19 mouse cellular contexts compared by ENCODE assay signal in the genomic region with DNA sequence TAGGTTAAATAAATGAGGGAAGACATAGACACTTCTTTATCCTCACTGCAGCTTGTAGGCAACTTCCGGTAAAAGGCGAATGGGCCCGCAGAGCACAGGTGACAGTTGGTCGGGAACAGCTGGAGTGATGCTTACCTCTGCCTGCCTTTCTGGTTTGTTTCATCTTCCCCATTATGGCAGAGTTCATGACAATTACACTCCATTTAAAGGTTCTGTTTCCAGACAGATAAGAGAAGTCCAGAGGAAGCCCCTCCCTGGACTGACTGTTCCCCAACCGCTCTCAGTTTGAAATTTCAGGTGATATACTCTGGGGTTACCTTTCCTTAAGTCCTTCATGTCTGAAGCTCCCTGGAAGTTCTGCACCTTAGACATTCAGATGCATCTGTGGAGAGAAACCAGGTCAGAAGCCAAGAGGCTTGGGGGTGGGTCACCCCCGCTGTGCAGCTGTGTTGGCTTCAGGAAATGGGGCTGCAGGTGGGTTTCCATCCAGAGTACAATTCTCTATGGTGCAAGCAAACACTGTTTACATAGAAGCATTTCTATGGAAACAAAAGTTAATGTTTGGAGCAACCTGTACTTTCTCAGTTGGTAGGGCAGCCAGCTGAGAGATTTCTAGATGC. TPM values are rescaled to one million over a fixed set of nuclear protein-coding genes. Genes with fewer than 3 reads are reported as not detected.
DNase-seq lines count a peak whose midpoint lies in the region; ATAC-seq and TF ChIP-seq lines count a peak whose summit lies in the region.
"Had no signal": no experiment of that assay in that cellular context is flagged by ENCODE, and none has a peak within 500 bp of the region (broad histone marks: within the 10 kb centered on the region; RNA-seq: fewer than 3 reads in every experiment).

No protein-coding gene starts in this region.

- H3K27ac ChIP-seq in forebrain, embryonic 11.5 days (ENCODE audit: low read depth, low read length), result no peak overlapping the region
- H3K27ac ChIP-seq in forebrain, postnatal 0 days (ENCODE audit: low read depth, low read length), result no peak overlapping the region
- H3K27ac ChIP-seq: embryonic facial prominence, embryonic 10.5 days; hindbrain, embryonic 15.5 days had no signal

- intact Hi-C loops in gastrocnemius, postnatal 36 days (cut with DNase I), result no loop called here

- peak; percentile 13 for DNase-seq in forebrain, embryonic 11.5 days (ENCODE audit: low spot score)
- DNase-seq in forebrain, postnatal 0 days, result no peak
- DNase-seq in R1 (ENCODE audit: low read depth, low spot score), result peak; percentile 27
- DNase-seq in thymus, postnatal 10 days (ENCODE audit: low spot score in 2 of 2), result peak; percentile 56 to 70
- DNase-seq in thymus, postnatal 4 days, result peak; percentile 62
- no peak for DNase-seq in gastrocnemius, postnatal 36 days
- DNase-seq in embryo, embryonic 11 days, result no peak
- DNase-seq: adrenal gland, postnatal 10 days; B cell, adult 2 months; cerebellum, adult 11 months; cerebellum, adult 8-10 months; cerebellum, postnatal 25 days; heart, postnatal 36 days had no signal

- H3K27me3 ChIP-seq in forebrain, embryonic 11.5 days (ENCODE audit: control insufficient read depth, insufficient read depth, low read length), result no peaks in the 10 kb centered on the region
- no peaks in the 10 kb centered on the region for H3K27me3 ChIP-seq in forebrain, postnatal 0 days (ENCODE audit: insufficient read depth, low read length)
- H3K27me3 ChIP-seq: hindbrain, embryonic 15.5 days had no signal

- H3K4me3 ChIP-seq in forebrain, embryonic 11.5 days (ENCODE audit: low read depth, low read length), result no peak overlapping the region
- H3K4me3 ChIP-seq in forebrain, postnatal 0 days (ENCODE audit: low read depth, low read length), result no peak overlapping the region
- H3K4me3 ChIP-seq: embryonic facial prominence, embryonic 10.5 days; hindbrain, embryonic 15.5 days had no signal

- H3K4me2 ChIP-seq in forebrain, embryonic 11.5 days (ENCODE audit: low read depth, low read length, severe bottlenecking), result no peak overlapping the region
- H3K4me2 ChIP-seq in forebrain, postnatal 0 days (ENCODE audit: low read depth), result no peak overlapping the region
- H3K4me2 ChIP-seq: hindbrain, embryonic 15.5 days had no signal

- ATAC-seq in forebrain, embryonic 11.5 days (replicated peaks; ENCODE audit: low FRiP score), result no peak
- no peak for ATAC-seq in forebrain, postnatal 0 days
- ATAC-seq: CD4-positive, CD25-positive, alpha-beta regulatory T cell, adult 4 months; forebrain, embryonic 14.5 days; intestine, embryonic 16.5 days had no signal

- no peaks in the 10 kb centered on the region for H3K4me1 ChIP-seq in forebrain, embryonic 11.5 days (replicated peaks; ENCODE audit: control insufficient read depth, insufficient read depth, low read length)
- no peaks in the 10 kb centered on the region for H3K4me1 ChIP-seq in forebrain, postnatal 0 days (ENCODE audit: insufficient read depth)
- H3K4me1 ChIP-seq: hindbrain, embryonic 15.5 days had no signal

- H3K9me3 ChIP-seq in forebrain, embryonic 11.5 days (ENCODE audit: control insufficient read depth, low read length), result no peaks in the 10 kb centered on the region
- H3K9me3 ChIP-seq in forebrain, postnatal 0 days (ENCODE audit: low read length), result no peaks in the 10 kb centered on the region
- H3K9me3 ChIP-seq: embryonic facial prominence, embryonic 10.5 days; G1E; hindbrain, embryonic 15.5 days had no signal

- H3K36me3 ChIP-seq in forebrain, embryonic 11.5 days (ENCODE audit: control insufficient read depth, insufficient read depth, low read length), result no peaks in the 10 kb centered on the region
- no peaks in the 10 kb centered on the region for H3K36me3 ChIP-seq in forebrain, postnatal 0 days (ENCODE audit: insufficient read depth)
- H3K36me3 ChIP-seq: embryonic facial prominence, embryonic 10.5 days; hindbrain, embryonic 15.5 days had no signal

- WGBS in forebrain, embryonic 11.5 days, result 88% methylated on average over 6 of the region's 6 CpGs
- 90% methylated on average over 6 of the region's 6 CpGs for WGBS in forebrain, postnatal 0 days

- no peak for TF ChIP-seq CTCF in forebrain, postnatal 0 days (IDR thresholded peaks at IDR 0.05; ENCODE audit: low read depth)

- no peak overlapping the region for H3K9ac ChIP-seq in forebrain, embryonic 11.5 days (ENCODE audit: low read length)
- H3K9ac ChIP-seq in forebrain, postnatal 0 days, result no peak overlapping the region
- H3K9ac ChIP-seq: hindbrain, embryonic 15.5 days had no signal

RNA-seq across cellular contexts. Expression of gene Smoc1, which starts 36.8 kb away (rescaled TPM):
- 6.7 and 6.8 TPM in 2 replicates for polyA plus RNA-seq in forebrain, embryonic 11.5 days (2014; fragmentation: Nextera tagmentation; extraction: Ambion mirVana)
- total RNA-seq in forebrain, postnatal 0 days (2014; rRNA removed), result 9.5 and 16.9 TPM in 2 replicates
- 7.9 and 12.3 TPM in 2 replicates for polyA plus RNA-seq in forebrain, postnatal 0 days (2015; fragmentation: Nextera tagmentation; extraction: Ambion mirVana)
- total RNA-seq in gastrocnemius, postnatal 36 days (2021), result 1 to 10 TPM in 1 of 2 experiments, under 1 TPM in 1; 0.76 to 1.1 TPM

Comparison
In these comparisons a context has a peak if more than half of its experiments do, and no peak if none do; other contexts are left out.
1. DNase-seq: peak in forebrain, embryonic 11.5 days (single experiment), R1 (single experiment), thymus, postnatal 10 days (2 of 2) and thymus, postnatal 4 days (single experiment); none in forebrain, postnatal 0 days (single experiment), gastrocnemius, postnatal 36 days (0 of 2) and embryo, embryonic 11 days (single experiment).